Mouse (Mus musculus) gastrocnemius, adult 18-20 months (tissue): ENCODE results near the gene Mrps15. TPM values are rescaled to one million over a fixed set of nuclear protein-coding genes. Genes with fewer than 3 reads are reported as not detected.

Experiments
- total RNA-seq, 2 experiments: library from RNA; stranded (reverse); gene quantifications; 2 replicates each; pipeline ENCODE4 v1.2.3; 2021

Mrps15 gene
- total RNA-seq, 2 experiments from 2014 or later, result 79.5 to 80.7 TPM

Other genes with a start within 250 kb of the Mrps15 start
- gene Csf3r, start 22.4 kb upstream of the Mrps15 start, total RNA-seq, result under 1 TPM; 0.30 to 0.31 TPM
- 1 to 10 TPM; 3.1 TPM for gene Oscp1, start 11.6 kb downstream of the Mrps15 start, total RNA-seq
- 10 to 100 TPM in 1 of 2 experiments, 1 to 10 TPM in 1; 7.4 to 10.8 TPM for gene Lsm10, start 49.7 kb downstream of the Mrps15 start, total RNA-seq
- 100 to 1,000 TPM; 113 to 127 TPM for gene Stk40, start 57.0 kb downstream of the Mrps15 start, total RNA-seq
- 1 to 10 TPM; 2.1 to 3.3 TPM for gene Eva1b, start 100.8 kb downstream of the Mrps15 start, total RNA-seq
- gene Sh3d21, start 116.6 kb downstream of the Mrps15 start, total RNA-seq, result under 1 TPM; 0.62 to 0.83 TPM
- 100 to 1,000 TPM in 1 of 2 experiments, 10 to 100 TPM in 1; 94.1 to 101 TPM for gene Thrap3, start 155.8 kb downstream of the Mrps15 start, total RNA-seq
- 100 to 1,000 TPM; 185 to 200 TPM for gene Map7d1, start 209.4 kb downstream of the Mrps15 start, total RNA-seq
- gene Trappc3, start 215.4 kb downstream of the Mrps15 start, total RNA-seq, result 10 to 100 TPM; 21.0 to 26.8 TPM
- gene Col8a2, start 239.9 kb downstream of the Mrps15 start, total RNA-seq, result 1 to 10 TPM in 1 of 2 experiments, under 1 TPM in 1; 0.89 to 1.4 TPM